ENCODE assay signal across 26 mouse cellular contexts in genomic region chr2:142172706-142173105, GRCm38 (mm10).
DNase-seq lines count a peak whose midpoint lies in the region; ATAC-seq lines count a peak whose summit lies in the region.
"Had no signal": no experiment of that assay in that cellular context is flagged by ENCODE, and none has a peak within 500 bp of the region (broad histone marks: within the 10 kb centered on the region; RNA-seq: fewer than 3 reads in every experiment).

No protein-coding gene starts in this region.

- no peak overlapping the region for H3K27ac ChIP-seq in intestine, embryonic 15.5 days
- H3K27ac ChIP-seq: heart, embryonic 13.5 days; hindbrain, embryonic 14.5 days; limb, embryonic 15.5 days; liver, embryonic 13.5 days; macrophage; midbrain, embryonic 13.5 days; stomach, postnatal 0 days had no signal

- ATAC-seq in intestine, embryonic 15.5 days: no peak
- ATAC-seq: forebrain, embryonic 14.5 days; lung, postnatal 0 days; midbrain, embryonic 13.5 days had no signal

- no peaks in the 10 kb centered on the region for H3K4me1 ChIP-seq in intestine, embryonic 15.5 days (replicated peaks)
- H3K4me1 ChIP-seq: heart, embryonic 13.5 days; limb, embryonic 15.5 days; liver, embryonic 13.5 days; midbrain, embryonic 13.5 days had no signal

- H3K9ac ChIP-seq in intestine, embryonic 15.5 days: no peak overlapping the region
- H3K9ac ChIP-seq: heart, embryonic 13.5 days; hindbrain, embryonic 14.5 days; limb, embryonic 15.5 days; liver, embryonic 13.5 days; midbrain, embryonic 13.5 days had no signal

- H3K4me3 ChIP-seq in intestine, embryonic 15.5 days (replicated peaks): no peak overlapping the region
- H3K4me3 ChIP-seq: heart, embryonic 13.5 days; limb, embryonic 15.5 days; liver, embryonic 13.5 days; midbrain, embryonic 13.5 days had no signal

- H3K27me3 ChIP-seq in intestine, embryonic 15.5 days (replicated peaks): no peaks in the 10 kb centered on the region
- H3K27me3 ChIP-seq: heart, embryonic 13.5 days; limb, embryonic 15.5 days; liver, embryonic 13.5 days; midbrain, embryonic 13.5 days had no signal

- 92% methylated on average over 3 of the region's 3 CpGs for WGBS in intestine, embryonic 15.5 days

- no peak overlapping the region for H3K4me2 ChIP-seq in intestine, embryonic 15.5 days (replicated peaks)
- H3K4me2 ChIP-seq: heart, embryonic 13.5 days; hindbrain, embryonic 14.5 days; limb, embryonic 15.5 days; liver, embryonic 13.5 days; midbrain, embryonic 13.5 days had no signal

- no peaks in the 10 kb centered on the region for H3K9me3 ChIP-seq in intestine, embryonic 15.5 days
- H3K9me3 ChIP-seq: heart, embryonic 13.5 days; limb, embryonic 15.5 days; liver, embryonic 13.5 days; midbrain, embryonic 13.5 days had no signal

- no peaks in the 10 kb centered on the region for H3K36me3 ChIP-seq in intestine, embryonic 15.5 days
- H3K36me3 ChIP-seq: heart, embryonic 13.5 days; limb, embryonic 15.5 days; liver, embryonic 13.5 days; midbrain, embryonic 13.5 days had no signal

- peak; percentile 63 for DNase-seq in right cerebral cortex, adult 18-20 months
- no peak for DNase-seq in right cerebral cortex, postnatal 4 days
- peak; percentile 37 to 80 for DNase-seq in frontal cortex, postnatal 36 days (ENCODE audit: low spot score in 2 of 2)
- DNase-seq in right cerebral cortex, postnatal 10 days (ENCODE audit: low spot score in 2 of 2): peak; percentile 56 to 76
- DNase-seq in neural tube, embryonic 10.5 days (ENCODE audit: extremely low spot score, low spot score): no peak
- no peak for DNase-seq in lung, postnatal 4 days
- DNase-seq: adrenal gland, adult 8-10 months; B cell, adult 2 months; cerebellum, adult 8-10 months; cerebellum, postnatal 25 days; gastrocnemius, postnatal 36 days; heart, postnatal 10 days; kidney, adult 11 months; kidney, postnatal 14 days; liver, embryonic 13.5 days; lung, adult 18-20 months; thymus, postnatal 4 days had no signal

Comparison
In these comparisons a context has a peak if more than half of its experiments do, and no peak if none do; other contexts are left out.
1. DNase-seq: peak in right cerebral cortex, adult 18-20 months (single experiment), frontal cortex, postnatal 36 days (2 of 2) and right cerebral cortex, postnatal 10 days (2 of 2); none in right cerebral cortex, postnatal 4 days (single experiment), neural tube, embryonic 10.5 days (single experiment) and lung, postnatal 4 days (0 of 2).